Mouse (Mus musculus) olfactory bulb, adult 2 months (tissue): ENCODE results near the gene Ppt2. TPM values are rescaled to one million over a fixed set of nuclear protein-coding genes. Genes with fewer than 3 reads are reported as not detected.

ENCODE experiments used
- H3K27ac ChIP-seq: fragments of 200-500 bp; 2 replicates; pipeline ENCODE4 v1.5.1; 2012; ENCODE audit warnings: low read depth, low read length; ENCODE audit not compliant: insufficient read depth
- H3K4me1 ChIP-seq: fragments of 200-500 bp; 2 replicates; pipeline ENCODE4 v1.6.1; 2012; ENCODE audit warnings: low read length; ENCODE audit not compliant: control insufficient read depth, insufficient read depth
- H3K4me3 ChIP-seq: fragments of 200-500 bp; 2 replicates; pipeline ENCODE4 v1.5.1; 2012; ENCODE audit warnings: mild to moderate bottlenecking, low read depth, low read length, moderate library complexity; ENCODE audit not compliant: insufficient read depth
- CTCF ChIP-seq: fragments of 200-500 bp; IDR thresholded peaks from 2 replicates; pipeline ENCODE4 v1.5.1; 2012; ENCODE audit warnings: low read depth, mild to moderate bottlenecking, low read length, moderate library complexity; ENCODE audit not compliant: insufficient read depth
- POLR2A ChIP-seq: fragments of 200-500 bp; IDR thresholded peaks from 2 replicates; pipeline ENCODE4 v1.6.1; 2012; ENCODE audit warnings: mild to moderate bottlenecking, low read depth, low read length, moderate library complexity; ENCODE audit not compliant: insufficient read depth
- WGBS: fragments of 180-500 bp; shearing (Covaris S2); methylation state at CpG from one replicate; pipeline ENCODE4 v1.1.7; 2018; 5-methylcytosine and 5-hydroxymethylcytosine counted together
- polyA plus RNA-seq: library from polyadenylated mRNA; stranded (reverse); fragments of >200 nt; gene quantifications from 2 replicates; pipeline ENCODE4 v1.2.4, GENCODE M21; 2012; ENCODE audit warnings: low replicate concordance; ENCODE audit not compliant: missing spikeins, insufficient read depth, insufficient read length

Gene Ppt2
- polyA plus RNA-seq, 1 experiment, result not detected

GRCm38 (mm10) chr17:34604511-34605237 lies 23.6 kb downstream of the Ppt2 start:
- Histone ChIP-seq H3K4me1 (peaks cover 25% of the 10 kb centered on the region), H3K27ac (peak overlapping the region; percentile 94), H3K4me3 (peak overlapping the region; percentile 61)
- TF ChIP-seq CTCF (no peak), POLR2A (no peak)
- WGBS, result 11% methylated on average over 24 of the region's 24 CpGs

- Histone ChIP-seq H3K4me1 (peaks cover 25% of the 10 kb centered on the region), H3K27ac (peak within 1 kb of the TSS; percentile 94), H3K4me3 (peak within 1 kb of the TSS; percentile 63)
- under 1% methylated on average over 35 of the region's 35 CpGs for WGBS
- TF ChIP-seq CTCF, result no peak
- peak; percentile 76 for TF ChIP-seq POLR2A
Measured at GRCm38 (mm10) chr17:34604061-34604508, 24.2 kb downstream of the Ppt2 start, which contains the start of gene Agpat1. Agpat1 (plus strand) TSS chr17:34604262.

DNA sequence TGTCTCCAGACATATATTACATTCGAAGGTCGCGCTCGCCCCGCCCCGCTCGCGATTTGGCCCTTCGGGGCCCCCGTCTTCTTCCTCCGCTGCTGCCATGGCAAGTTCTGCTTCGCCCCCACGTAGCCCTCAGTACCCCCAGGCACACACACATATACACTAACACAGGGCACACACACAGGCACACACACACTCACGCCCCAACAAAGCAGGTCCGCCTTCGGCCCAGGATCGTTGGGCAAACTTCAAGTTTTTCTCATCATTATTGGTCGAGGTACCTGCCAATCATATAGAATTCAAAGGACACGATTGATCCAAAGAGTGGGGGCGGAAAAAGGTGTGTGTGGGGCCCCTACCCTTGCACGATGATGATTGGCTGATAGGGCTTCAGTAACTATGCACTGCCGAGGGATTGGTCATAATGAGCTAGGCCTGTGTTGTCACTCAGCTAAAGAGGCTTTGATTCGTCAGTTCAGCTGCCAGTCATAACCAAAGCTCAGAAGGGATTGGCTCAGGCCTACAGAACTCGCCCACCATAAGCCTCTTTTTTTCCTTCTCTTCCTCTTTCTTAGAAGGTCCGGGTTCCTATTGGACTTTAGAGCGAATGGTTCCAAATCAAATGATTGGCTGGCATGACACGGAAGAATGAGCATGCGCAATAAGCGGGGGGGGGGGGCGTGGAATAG lies 24.8 kb downstream of the Ppt2 start, which contains the start of gene Rnf5:
Gene Rnf5, minus strand, starts transcription at position 316 of the 686 bp plus-strand sequence.
- peak within 1 kb of the TSS; percentile 94 for H3K27ac ChIP-seq
- TF ChIP-seq POLR2A (peak; percentile 34; the same call in 1 of the 2 replicates), CTCF (no peak)
- peak within 1 kb of the TSS; percentile 63 for H3K4me3 ChIP-seq
- H3K4me1 ChIP-seq, result peaks cover 21% of the 10 kb centered on the region
- WGBS, result under 1% methylated on average over 30 of the region's 30 CpGs

GRCm38 (mm10) chr17:34601796-34602195 lies 26.5 kb downstream of the Ppt2 start:
- no peak overlapping the region for H3K4me3 ChIP-seq
- WGBS, result 85% methylated on average over 12 of the region's 12 CpGs
- TF ChIP-seq POLR2A (no peak), CTCF (no peak)
- H3K4me1 ChIP-seq, result peaks cover 12% of the 10 kb centered on the region
- H3K27ac ChIP-seq, result no peak overlapping the region

DNA sequence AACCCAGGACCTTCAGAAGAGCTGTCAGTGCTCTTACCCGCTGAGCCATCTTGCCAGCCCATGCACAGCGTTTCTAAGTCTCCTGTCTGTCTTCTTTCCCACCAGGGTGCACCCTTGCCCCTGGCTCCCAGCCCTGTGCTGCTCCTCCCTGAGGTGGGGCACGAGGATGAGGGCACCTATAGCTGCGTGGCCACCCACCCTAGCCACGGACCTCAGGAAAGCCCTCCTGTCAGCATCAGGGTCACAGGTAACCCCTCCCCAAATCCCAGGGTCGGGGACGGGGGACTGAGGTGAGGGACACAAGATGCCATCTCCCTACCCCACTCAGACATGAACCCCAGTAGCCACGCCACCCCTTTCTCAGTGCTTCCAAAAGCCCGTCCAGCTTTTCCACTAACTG lies 28.4 kb downstream of the Ppt2 start:
- H3K4me1 ChIP-seq, result peaks cover 11% of the 10 kb centered on the region
- no peak overlapping the region for H3K4me3 ChIP-seq
- WGBS, result 69% methylated on average over 9 of the region's 9 CpGs
- no peak overlapping the region for H3K27ac ChIP-seq
- TF ChIP-seq CTCF (no peak), POLR2A (no peak)

DNA sequence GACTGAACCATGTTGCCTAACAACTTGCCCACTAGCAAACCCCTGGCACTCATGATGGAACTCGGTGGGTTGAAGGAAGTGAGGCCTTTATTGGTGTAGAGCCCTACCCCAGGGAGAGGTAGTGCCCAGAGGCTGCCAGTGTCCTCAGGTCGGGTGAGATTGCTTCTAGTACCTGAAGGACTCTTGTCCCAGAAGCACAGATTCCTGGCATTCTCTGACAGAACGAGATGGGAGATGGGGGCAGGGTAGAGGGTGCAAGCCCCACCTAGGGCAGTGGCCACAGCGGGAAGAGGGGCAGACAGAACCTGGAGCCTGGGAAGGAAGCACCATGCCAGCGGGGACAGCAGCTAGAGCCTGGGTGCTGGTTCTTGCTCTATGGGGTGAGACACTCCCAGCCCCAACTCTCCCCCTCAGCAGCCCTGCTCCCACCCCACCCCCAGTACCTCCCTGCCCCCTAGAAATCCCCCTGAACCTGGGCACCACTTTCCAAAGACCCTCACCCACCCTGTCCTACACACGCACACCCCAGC lies 30.7 kb downstream of the Ppt2 start, which contains the start of gene Ager:
Gene Ager, plus strand, starts transcription at position 297 of the 530 bp plus-strand sequence.
- WGBS, result 25% methylated on average over 6 of the region's 6 CpGs
- peaks cover 23% of the 10 kb centered on the region for H3K4me1 ChIP-seq
- no peak for TF ChIP-seq POLR2A
- TF ChIP-seq CTCF, result no peak
- no peak within 1 kb of the TSS for H3K4me3 ChIP-seq
- no peak within 1 kb of the TSS for H3K27ac ChIP-seq

- 73% methylated on average over 8 of the region's 8 CpGs for WGBS
- H3K4me1 ChIP-seq, result peaks cover 28% of the 10 kb centered on the region
- TF ChIP-seq POLR2A (no peak), CTCF (no peak)
- no peak overlapping the region for H3K27ac ChIP-seq
- H3K4me3 ChIP-seq, result no peak overlapping the region
Measured at GRCm38 (mm10) chr17:34596098-34596497, 32.2 kb downstream of the Ppt2 start.

DNA sequence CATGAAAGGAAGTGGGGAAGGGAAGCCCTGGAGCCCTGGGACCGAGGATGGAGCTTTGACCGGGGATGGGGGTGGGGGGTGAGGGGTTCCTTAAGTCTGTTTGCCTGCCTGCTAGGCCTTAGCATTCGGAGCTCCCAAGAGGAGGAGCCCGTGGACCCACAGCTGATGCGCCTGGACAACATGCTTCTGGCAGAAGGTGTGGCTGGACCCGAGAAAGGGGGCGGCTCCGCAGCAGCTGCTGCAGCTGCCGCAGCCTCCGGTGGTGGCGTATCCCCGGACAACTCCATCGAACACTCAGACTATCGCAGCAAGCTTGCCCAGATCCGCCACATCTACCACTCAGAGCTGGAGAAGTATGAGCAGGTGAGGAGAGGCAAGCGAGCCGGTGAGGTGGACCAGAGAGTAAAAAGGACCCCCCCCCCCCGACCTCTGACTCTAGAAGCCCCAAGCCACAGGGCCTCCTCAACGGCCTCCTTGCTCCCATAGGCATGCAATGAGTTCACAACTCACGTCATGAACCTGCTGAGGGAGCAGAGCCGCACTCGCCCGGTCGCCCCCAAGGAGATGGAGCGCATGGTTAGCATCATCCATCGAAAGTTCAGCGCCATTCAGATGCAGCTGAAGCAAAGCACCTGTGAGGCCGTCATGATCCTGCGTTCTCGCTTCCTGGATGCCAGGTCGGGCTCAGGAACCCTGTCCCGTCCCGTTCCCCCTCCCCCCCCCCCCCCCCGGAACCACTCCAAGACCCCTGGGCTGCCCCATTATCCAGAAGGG lies 34.4 kb downstream of the Ppt2 start:
- Histone ChIP-seq H3K4me1 (peaks cover 39% of the 10 kb centered on the region), H3K27ac (peak overlapping the region; percentile 65), H3K4me3 (peak overlapping the region; percentile 89)
- no peak for TF ChIP-seq POLR2A
- no peak for TF ChIP-seq CTCF
- 41% methylated on average over 34 of the region's 34 CpGs for WGBS
